Mouse (Mus musculus) adrenal gland, adult 2 months (tissue): ENCODE data around the gene Upk2. TPM values are rescaled to one million over a fixed set of nuclear protein-coding genes. Genes with fewer than 3 reads are reported as not detected.
A peak's percentile ranks its signal among the peaks of the same experiment; 100 is the strongest.
"Not testable (repeated sequence)": the region's sequence is repeated elsewhere in the genome, so short reads cannot be mapped to it uniquely, and the experiment has no call there.

Source experiments
- DNase-seq: peaks from one replicate; pipeline ENCODE4 v3.0.0; 2021
- polyA plus RNA-seq: library from polyadenylated mRNA; depleted of rRNA; stranded (reverse); fragments of >200 nt; gene quantifications from 2 replicates; pipeline ENCODE4 v1.2.3, GENCODE M21; 2012
- total RNA-seq, 2 experiments: library from RNA; stranded (reverse); gene quantifications; 2 replicates each; pipeline ENCODE4 v1.2.3; 2021

The Upk2 gene
- total and polyA plus RNA-seq, 3 experiments: not detected

GRCm38 (mm10) chr9:44468224-44468623 is 13.4 kb upstream of the Upk2 start:
- DNase-seq: no peak

- no peak for DNase-seq
Observed at GRCm38 (mm10) chr9:44461950-44462349, 7.2 kb upstream of the Upk2 start.

- DNase-seq: no peak
Observed at GRCm38 (mm10) chr9:44457035-44457742, 2.4 kb upstream of the Upk2 start.

- DNase-seq: peak; percentile 79
Observed at GRCm38 (mm10) chr9:44454132-44454890, 465 bp downstream of the Upk2 start.

- no peak for DNase-seq
Observed at GRCm38 (mm10) chr9:44450387-44450786, 4.4 kb downstream of the Upk2 start.

GRCm38 (mm10) chr9:44444402-44445025 is 10.3 kb downstream of the Upk2 start:
- not testable (repeated sequence) for DNase-seq

GRCm38 (mm10) chr9:44440961-44441360 is 13.8 kb downstream of the Upk2 start, which contains the start of gene Foxr1:
Gene Foxr1, minus strand, starts transcription at chr9:44441136.
- no peak for DNase-seq

- DNase-seq: no peak
Observed at GRCm38 (mm10) chr9:44435747-44436146, 19.0 kb downstream of the Upk2 start.

GRCm38 (mm10) chr9:44432577-44433185 is 22.1 kb downstream of the Upk2 start:
- DNase-seq: no peak

- DNase-seq: no peak
Observed at GRCm38 (mm10) chr9:44423576-44423975, 31.2 kb downstream of the Upk2 start.

GRCm38 (mm10) chr9:44420280-44420898 is 34.4 kb downstream of the Upk2 start:
- no peak for DNase-seq

- not testable (repeated sequence) for DNase-seq
Observed at GRCm38 (mm10) chr9:44419730-44420129, 35.0 kb downstream of the Upk2 start.

- no peak for DNase-seq
Observed at GRCm38 (mm10) chr9:44418519-44419385, 36.0 kb downstream of the Upk2 start, which contains the start of gene Ccdc84. Gene Ccdc84, minus strand, starts transcription at chr9:44418569.

GRCm38 (mm10) chr9:44417892-44418363 is 36.8 kb downstream of the Upk2 start:
- peak; percentile 96 for DNase-seq

- no peak for DNase-seq
Observed at GRCm38 (mm10) chr9:44417156-44417891, 37.5 kb downstream of the Upk2 start.

- no peak for DNase-seq
Observed at GRCm38 (mm10) chr9:44412781-44413180, 42.0 kb downstream of the Upk2 start.

GRCm38 (mm10) chr9:44412306-44412705 is 42.5 kb downstream of the Upk2 start:
- DNase-seq: no peak

- no peak for DNase-seq
Observed at GRCm38 (mm10) chr9:44411601-44412130, 43.1 kb downstream of the Upk2 start.

GRCm38 (mm10) chr9:44410647-44411336 is 44.0 kb downstream of the Upk2 start:
- no peak for DNase-seq
